Mouse (Mus musculus) layer of hippocampus, adult 11-12 months (tissue): ENCODE measurements around the gene Camkmt.

Source experiments
- DNase-seq: peaks from one replicate; pipeline ENCODE4 v3.0.0; 2022; ENCODE audit warnings: low spot score

Camkmt gene

DNA sequence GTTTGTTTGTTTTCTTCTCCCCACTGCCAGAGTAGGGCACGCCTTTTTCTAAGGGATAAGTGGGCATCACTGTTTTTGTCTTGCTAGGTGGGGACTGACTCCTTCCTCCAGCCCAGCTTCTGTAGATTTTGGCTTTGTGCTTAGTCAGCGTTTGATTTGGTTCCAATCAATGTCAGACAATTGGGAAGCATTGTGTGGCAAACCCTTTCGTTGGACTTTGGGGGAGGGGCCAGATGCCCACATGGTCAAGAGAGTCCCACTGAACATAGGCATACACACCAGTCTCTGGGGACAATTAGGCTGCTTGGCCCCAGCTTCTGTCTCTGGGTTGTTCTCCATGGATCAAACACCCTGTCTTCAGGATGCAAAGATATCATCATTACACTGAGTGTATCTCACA lies 371.2 kb downstream of the Camkmt start:
- no peak for DNase-seq

DNA sequence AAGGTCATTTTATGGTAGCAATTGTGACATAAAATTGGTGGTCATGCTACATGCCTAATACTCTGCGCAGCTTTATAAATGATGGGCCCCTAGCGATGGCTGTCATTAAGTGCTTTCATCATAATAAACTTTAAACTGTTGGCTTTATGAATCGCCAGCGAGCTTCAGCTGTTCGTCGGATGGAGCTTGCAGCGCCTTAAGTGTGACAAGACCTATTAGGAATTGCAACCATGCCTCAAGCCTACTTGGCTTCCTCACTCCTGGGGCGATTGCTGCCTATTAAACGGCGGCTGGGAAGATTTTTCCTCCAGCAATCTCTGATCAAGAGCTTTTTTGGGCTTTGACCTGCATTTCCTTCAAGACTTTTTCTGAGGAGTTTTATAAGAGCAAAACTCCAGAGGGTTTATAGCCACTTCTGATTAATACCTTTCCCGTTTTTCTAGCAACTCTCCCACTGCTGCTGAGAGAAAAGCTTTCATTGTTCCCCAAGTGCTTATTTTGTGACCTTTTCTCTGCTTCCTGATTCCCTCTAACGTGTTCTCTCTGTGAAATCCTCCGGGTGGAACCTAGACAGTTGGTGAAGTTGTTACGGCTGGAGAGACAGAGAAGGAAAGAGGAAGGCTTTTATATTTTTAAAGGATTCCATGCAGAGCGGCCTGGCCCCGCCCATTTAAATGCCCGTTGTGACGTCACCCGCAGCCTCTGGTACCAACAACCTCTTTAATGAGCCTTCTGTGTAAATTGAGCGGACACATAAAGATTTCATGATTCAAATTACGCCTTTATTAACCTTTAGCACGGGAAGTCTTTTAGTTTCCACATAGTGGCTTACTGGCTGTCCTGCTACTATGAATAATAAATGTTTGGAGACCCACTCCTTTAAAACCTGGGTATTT lies 373.4 kb downstream of the Camkmt start:
- DNase-seq: no peak

DNA sequence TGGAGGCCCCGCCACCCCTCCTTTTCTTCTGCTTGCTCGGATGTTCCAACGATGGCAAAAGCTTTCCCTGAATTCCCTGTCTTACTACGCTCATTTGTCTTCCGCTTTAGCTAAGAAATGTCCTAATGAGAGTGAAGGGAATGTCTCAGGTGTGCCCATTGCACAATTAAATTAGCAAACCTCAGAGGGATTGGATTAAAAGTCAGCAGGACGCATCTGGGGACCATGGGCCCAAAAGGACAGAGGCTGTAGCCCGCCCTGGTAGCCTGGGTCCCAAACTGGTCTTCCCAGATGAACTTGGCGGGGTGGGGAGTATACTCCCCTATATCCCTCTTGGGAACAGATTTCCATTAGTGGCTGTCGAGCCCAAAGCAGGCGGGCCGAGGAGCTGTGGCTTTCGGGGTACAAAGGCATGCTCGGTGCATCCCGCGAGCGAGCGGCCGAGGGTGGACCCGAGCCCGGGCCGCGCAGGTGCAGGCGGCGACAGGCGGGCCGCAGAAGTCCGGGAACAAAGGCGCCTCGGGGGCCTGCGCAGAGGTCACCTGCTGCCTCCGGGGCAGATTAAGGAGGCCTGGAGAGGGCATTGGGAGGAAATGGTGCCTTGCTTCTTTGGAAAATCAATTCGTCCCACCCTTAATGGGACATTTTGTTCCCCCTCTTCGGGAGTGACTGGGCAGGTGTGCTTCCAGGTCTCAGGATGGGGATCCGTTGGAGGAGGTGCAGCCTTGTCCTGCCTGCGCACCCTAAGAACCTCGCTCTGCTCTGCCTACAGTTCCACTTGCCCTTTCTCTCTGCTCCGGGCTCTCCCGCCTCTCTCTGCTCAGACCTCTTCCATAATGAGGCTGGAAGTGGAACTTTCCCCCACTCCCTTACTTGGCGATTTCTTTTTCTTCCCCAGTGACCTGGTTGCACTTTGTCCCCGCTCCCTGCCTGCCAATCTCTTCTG lies 374.4 kb downstream of the Camkmt start:
- no peak for DNase-seq

DNA sequence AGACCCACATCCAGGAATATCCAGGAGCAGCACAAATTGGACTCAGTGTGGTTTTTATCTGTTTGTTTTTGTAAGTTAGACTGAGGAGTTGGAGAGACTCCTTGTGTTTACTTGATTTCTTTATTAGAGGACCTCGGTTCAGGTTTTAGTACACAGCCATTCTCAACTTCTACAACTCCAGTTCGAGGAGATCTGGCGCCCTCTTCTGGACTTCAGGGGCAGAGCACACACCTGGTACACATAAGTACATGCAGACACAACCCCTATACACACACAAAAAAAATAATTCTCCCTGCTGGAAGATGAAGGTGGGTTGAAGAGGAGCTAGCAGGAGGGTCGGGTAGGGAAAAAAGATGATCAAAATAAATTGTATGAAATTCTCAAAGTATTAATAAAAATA lies 379.4 kb downstream of the Camkmt start:
- no peak for DNase-seq

DNA sequence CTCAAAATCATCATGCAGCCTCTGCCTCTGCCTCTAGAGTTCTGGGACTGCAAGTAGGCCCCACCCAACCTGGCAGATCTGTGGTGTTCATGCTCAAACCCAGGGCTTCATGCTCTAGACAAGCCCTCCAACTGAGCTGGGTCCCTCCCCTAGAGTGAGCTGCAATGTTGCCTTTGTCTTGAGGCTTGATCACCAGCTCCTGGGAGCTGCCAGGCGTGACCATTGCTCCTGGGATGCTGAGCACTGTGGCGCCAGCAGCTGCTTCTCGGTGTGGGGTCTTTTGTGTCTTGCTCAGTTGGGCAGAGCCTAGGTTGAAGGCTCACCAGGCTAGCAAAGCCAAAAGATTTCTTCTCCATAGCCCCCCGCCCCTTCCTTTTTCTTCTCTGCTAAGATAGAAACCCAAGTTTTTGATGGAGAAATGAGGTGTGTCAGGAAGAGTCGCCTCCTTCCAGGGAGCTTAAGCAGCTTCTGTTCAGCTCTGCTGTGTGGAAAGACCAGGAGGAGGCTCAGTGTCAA lies 382.4 kb downstream of the Camkmt start:
- DNase-seq: no peak

DNA sequence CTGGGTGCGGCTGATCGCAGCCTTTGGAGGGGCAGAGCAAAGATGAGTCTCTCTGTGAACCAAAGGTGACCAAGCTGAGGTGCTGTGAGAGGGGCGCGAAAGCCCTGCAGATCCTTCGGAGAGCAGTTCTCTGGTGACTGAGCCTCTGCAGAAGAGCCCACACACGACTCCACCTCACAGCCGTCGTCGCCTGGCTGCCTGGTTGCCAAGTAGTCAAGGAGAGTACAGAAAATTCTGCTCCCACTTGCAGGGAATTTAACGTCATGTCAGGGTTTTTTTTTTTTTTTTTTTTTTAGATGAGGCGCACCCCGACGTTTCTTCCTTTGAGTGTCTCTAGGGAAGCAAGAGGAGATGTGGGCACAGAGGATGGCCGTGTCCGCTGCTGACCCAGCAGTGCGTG lies 382.9 kb downstream of the Camkmt start:
- no peak for DNase-seq

DNA sequence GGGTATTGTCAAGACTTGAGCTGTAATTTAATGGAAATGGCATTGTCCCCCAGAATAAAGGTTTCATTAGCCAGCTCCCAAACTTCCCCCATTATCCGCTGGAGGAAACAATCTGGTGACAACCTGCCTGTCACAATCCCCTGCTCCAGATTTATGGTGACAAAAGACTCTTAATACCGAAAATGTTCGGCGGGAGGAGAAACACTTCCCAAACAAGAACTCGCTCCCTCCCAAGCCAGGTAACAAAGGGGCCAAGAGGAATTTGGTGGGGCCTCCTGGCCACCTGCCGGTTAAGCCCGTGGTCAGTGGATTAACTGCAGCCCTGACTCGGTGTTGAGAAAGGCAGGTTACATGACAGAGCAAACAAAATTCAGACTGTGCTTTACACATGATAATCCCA lies 383.5 kb downstream of the Camkmt start:
- no peak for DNase-seq

DNA sequence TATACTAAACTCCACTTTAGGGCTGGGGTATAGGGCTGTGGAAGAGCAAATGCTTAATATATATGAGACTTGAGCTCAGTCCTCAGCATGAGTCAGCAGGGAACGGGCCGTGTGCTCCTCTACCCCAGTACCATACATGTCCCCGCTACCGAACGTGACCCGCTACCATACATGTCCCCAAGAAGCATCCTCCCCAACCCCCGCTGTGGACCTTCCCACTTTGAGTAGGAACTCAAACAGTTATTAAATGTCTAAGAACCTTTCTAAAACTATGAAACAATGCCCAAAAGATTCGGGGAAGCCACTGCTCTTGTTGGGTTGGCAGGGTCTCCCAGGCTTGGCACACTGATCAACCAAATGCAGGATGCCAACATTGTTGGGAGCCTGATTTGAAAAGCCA lies 390.9 kb downstream of the Camkmt start:
- no peak for DNase-seq

DNA sequence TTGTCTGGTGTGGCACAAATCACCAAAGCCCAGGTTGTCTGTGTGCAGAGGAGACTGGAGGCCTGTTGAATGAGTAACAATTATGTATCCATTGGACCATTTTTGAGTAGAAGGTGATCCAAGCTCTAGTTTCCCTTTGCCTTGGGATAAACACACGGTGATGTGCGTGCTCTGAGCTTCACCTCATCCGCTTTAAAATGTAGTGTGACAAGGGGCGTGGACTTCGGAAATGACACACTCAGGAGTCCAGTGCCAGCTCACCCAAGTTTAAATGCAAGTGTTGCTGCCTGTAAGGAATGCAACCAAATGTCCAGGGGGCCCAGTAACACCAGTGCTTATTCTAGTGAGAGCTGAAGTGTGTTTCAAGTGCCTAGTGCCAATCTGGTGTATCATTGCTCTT lies 392.7 kb downstream of the Camkmt start:
- DNase-seq: no peak

DNA sequence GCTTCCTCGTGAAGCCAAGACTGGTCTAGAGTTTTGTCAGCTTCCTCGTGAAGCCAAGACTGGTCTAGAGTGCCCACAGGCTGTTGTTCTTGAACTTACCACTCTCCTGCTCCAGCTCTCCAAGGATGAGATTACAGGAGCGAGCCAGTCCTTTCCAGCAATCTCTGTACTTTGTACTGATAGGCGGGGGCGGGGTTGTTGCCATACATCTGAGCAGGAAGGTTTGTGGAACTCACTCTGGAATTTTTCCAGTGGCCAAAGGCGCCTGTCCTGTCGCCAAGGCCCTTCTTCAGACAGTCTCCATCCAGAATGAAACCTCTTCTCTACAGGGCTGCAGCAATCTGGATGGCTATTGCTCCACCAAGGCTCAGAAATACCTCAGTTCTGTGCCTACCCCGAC lies 393.7 kb downstream of the Camkmt start:
- no peak for DNase-seq

DNA sequence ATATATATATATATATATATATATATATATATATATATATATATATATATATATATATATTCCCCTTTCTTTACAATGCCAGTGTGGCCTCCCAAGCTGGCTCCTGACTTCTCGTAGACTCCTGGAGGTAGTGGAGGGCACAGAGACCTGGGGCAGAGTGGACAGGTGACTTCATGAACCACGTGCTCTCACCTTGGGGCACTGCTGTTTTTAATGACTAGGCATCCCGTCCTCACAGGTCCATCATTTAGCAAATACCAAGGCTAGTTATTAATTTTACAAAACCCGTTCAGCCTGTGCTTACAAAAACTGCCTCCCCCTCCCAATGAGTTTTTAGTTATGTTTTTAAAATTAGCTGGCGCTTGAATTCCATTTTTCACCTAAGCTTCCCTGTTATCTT lies 394.2 kb downstream of the Camkmt start:
- no peak for DNase-seq

DNA sequence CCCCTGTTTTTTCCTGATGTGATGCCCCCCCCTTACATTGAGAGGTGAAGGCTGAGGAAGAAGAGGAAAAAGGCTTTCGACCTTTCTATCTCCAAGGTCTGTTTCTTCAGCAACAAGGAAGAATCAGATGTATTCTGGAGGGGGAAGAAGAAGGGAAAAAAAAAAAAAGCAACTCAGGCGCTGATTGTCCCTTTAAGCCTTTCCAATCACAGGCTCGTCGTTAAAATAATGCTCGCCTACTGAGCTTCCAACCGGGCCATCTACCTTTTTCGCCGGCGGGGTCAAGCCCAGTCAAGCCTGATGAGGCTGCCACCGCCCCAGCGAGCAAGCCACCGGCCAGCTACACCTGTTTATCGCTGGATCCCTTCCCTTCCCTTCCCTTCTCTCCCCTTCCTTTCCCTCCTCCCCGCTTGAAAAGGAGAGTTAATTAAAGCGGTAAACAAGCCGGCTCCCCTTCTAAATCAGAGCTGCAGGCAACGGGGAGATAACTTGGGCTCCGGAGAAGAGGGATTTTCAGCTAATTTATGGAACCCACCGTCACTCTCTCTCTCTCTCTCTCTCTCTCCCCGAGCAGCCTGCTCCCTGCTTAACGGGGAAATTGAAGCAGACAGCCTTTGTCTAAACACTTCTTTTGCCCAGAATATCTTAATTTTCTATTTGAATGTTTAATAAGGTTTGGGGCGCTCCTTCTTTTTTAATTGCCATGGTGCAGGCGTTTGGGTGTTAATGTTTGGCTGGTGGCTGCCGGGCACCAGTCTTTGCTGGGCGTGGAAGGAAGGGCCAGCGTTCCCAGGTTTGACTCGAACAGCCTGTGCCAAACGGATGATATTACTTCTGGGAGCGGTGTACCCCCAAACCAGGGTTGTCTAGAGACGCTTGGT lies 395.0 kb downstream of the Camkmt start:
- DNase-seq: no peak

DNA sequence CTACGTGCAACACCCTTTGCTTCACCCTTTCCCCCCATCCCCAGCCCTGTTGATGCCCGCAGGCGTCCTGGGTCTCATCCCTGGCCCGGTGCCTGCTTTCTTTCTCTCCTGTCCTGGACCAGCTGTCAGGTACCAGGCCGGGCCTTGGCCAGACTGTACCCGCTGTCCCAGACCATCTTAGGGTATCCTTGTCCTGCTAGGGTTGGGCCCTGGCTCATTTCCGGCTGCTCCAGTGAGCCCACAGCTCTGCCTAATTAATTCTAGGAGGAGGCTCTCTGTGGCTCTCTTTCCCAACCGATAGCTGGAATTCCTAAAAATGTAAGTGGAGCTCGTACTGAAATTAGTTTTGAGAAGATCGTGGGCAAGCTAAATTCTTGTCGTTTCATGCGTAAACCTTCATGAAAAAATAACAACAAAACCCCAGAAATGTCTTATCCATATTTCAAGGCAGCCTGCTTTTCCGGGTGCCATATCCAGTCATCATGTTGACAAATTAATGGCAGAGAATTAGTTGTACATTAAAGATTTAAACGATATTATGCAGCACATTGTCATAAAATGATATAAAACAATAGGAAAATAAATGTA lies 395.7 kb downstream of the Camkmt start:
- no peak for DNase-seq

DNA sequence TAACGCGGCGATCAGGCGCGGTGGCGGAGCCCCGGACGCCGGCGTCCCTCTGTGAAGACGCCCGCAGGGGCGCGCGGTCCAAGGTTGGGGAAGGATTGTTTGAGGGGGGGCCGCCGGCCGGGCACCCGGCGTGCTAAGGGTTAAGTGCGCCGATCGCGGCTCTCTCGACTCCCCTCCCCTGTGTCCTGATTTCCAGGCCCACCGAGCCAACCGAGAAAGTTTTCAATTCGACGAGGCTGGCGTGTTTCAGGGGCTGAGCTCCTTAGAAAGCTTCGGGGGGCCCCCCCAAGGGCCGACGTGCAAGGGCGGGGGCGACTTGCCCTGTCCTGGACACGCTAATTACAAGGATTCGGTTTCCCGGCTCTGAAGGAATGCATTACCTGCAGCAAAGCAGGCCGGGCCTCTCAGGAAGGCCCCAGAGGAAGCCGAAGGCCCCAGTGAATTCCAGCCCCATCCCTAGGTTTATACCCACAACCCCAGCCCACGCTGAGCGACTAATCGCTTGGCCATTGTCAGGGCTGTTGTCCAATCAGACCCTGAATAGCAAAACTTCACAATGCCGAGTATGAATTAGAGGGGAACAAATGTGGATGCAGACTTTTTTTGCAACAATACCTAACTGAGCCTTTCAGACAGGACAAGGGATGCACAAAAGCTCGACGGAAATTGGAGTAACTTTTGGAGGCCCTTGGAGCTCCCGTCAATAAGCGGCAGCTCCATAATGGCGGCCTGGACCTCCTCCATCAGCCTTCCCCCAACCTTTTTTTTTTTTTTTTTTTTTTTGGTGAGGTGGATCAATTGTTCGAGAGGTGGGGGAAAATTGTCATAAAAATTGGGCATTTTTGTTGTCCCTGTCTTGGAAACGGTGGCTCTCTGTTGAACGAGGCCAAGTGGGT lies 396.5 kb downstream of the Camkmt start:
- no peak for DNase-seq

DNA sequence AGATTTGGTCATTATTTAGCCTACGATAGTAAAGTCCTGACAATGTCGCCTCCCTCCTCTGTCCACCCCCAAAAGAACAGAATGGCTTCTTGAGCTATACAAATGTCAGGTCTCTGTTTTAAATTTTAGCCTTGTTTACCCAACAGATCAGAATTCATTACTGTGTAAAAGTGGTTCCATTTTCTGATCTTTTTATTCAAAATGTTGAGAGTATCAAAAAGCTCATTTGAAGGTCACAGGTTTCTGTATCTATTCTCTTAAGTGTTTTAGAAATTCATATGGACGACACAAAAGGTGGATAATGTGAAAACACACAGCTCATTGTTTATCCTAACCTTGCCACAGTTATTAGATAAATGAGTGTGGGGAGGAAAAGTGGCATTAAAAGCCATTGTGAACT lies 397.2 kb downstream of the Camkmt start:
- no peak for DNase-seq

DNA sequence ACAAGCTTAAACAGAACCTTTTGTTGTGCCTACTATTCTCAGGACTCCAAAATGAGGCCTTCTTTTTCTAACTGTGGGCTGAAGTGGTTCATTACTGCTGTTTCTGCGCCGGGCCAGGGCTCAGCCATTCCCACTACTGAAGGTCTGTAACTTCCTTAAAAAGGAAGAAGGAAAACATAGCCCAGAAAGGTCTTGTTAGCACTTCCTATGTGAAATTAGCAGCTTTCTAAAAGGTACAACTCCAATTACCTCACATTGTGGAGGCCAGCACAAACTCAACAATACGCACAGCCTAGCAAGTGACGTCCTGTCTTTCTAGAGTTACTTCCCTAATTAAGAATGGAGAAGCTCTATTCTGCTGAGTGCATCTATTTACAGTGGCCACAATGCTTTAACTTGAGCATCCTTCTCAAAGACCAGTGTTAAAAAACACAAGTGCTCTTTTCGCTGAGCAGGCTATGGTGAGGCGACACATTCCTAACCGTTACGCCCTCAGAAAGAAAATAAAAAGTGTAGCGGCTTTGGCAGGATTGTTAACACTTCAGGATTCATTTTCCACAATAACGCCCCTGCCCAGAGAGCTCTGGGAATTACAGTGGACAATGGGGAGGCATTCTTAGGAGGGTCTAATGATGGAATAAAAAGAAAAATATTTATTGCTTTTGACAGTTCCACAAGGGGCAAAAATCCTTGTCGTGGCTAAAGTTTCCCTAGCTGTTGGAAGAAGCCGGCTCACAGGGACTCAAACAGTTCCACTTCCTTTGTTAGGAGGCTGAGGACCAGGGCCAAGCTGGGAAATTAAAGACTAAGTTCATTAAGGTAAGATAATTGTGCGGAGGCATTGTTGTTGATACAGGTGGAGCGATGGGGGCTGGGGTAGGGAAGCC lies 398.5 kb downstream of the Camkmt start:
- no peak for DNase-seq

DNA sequence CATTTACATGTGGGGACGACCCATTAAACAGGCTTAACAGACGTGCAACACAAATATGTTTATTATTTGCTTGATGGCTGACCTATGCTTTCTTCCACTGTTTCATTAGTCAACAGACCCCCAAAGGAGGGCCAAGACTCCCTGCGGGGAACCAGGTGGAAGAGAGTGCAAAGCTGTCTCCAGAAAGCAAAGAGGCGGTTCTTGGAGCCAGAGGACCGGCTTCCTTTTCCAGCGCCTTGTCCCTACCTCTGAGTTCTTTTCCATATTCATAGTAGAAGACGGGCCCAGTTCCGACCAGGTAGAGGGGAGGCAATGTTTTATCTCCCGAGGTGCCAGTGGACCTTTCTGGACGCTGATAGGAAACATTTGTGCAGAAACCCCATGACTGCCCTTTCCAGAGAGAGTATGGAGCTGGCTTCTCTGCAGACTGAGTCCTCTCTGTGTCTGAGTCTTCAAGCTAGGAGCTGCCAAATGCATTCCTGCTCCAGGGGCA lies 399.2 kb downstream of the Camkmt start:
- no peak for DNase-seq

DNA sequence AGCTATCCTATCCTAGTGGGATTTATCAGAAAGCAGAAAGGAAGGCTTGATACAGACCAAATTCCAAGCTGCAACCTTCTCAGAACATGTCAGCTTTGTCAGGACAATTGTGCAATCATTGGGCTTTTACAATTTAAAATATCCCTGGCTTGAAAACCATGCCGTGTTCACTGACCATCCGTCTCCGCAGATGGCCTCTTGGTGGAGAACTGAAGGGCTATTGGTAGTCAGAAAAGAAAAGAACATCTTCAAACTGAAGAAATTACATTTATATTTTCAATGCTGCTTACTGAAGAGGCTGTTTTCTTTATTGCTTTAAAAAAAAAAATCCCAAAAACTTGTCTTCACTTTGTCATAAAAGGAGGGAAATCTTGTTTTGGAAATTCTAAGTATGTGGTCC lies 401.1 kb downstream of the Camkmt start:
- DNase-seq: no peak

DNA sequence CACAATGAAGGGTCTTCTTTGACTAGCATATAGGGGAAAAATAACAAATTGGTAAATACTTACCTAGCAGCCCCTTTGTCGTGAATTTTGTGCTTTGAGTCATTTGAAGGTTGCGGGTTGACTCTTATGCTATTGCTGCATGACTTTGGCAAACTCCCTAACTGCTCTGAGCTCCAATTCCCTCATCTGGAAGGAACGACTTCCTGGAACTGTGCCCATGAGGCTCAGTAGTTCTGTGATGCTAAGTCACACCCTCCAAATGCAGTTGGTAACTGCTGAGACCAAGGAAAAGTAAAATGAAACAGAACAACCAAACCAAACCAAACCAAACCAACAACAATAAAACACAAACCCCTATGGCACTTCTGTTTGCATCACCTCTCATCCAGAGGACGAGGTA lies 403.2 kb downstream of the Camkmt start:
- DNase-seq: no peak
